Mouse (Mus musculus): Measurements from ENCODE around the gene Ppp1r15a. TPM values are rescaled to one million over a fixed set of nuclear protein-coding genes. Genes with fewer than 3 reads are reported as not detected.
"Not testable (repeated sequence)": the region's sequence is repeated elsewhere in the genome, so short reads cannot be mapped to it uniquely, and the experiment has no call there.

The Ppp1r15a gene
- polyA plus RNA-seq, 1 experiment from 2014 or later = 12.7 TPM

GRCm38 (mm10) chr7:45487861-45488292, 38.2 kb downstream of the Ppp1r15a start:
- ATAC-seq (ENCODE audit: insufficient number of reproducible peaks, insufficient read depth, low FRiP score, low read depth) = 0 out of 2 replicates have a peak, but pooled peaks have one; percentile 19
- Histone ChIP-seq H3K9ac (replicated peaks; ENCODE audit: low read depth, low read length) (no peak overlapping the region), H3K9me3 (ENCODE audit: control insufficient read depth, low read depth, low read length) (no peaks in the 10 kb centered on the region), H3K27me3 (ENCODE audit: control insufficient read depth, insufficient read depth, low read length) (no peaks in the 10 kb centered on the region), H3K4me1 (ENCODE audit: control insufficient read depth, insufficient read depth, low read length) (peaks cover 11% of the 10 kb centered on the region; the same call in 1 of the 2 replicates), H3K4me3 (ENCODE audit: low read depth, low read length) (peak overlapping the region; percentile 38), H3K4me2 (replicated peaks; ENCODE audit: low read depth, low read length) (peak overlapping the region; percentile 58), H3K36me3 (ENCODE audit: control insufficient read depth, insufficient read depth, low read length) (peaks cover 8% of the 10 kb centered on the region), H3K27ac (ENCODE audit: low read length) (no peak overlapping the region)
- WGBS = 43% methylated on average over 11 of the region's 11 CpGs

GRCm38 (mm10) chr7:45486761-45487415, 39.2 kb downstream of the Ppp1r15a start, which contains the start of gene Gm45808:
Gene Gm45808 (minus strand): TSS chr7:45486811.
- Histone ChIP-seq H3K9me3 (ENCODE audit: control insufficient read depth, low read depth, low read length) (no peaks in the 10 kb centered on the region), H3K27me3 (ENCODE audit: control insufficient read depth, insufficient read depth, low read length) (no peaks in the 10 kb centered on the region), H3K9ac (replicated peaks; ENCODE audit: low read depth, low read length) (no peak within 1 kb of the TSS), H3K36me3 (ENCODE audit: control insufficient read depth, insufficient read depth, low read length) (no peaks in the 10 kb centered on the region), H3K4me3 (ENCODE audit: low read depth, low read length) (no peak within 1 kb of the TSS), H3K4me2 (replicated peaks; ENCODE audit: low read depth, low read length) (no peak within 1 kb of the TSS), H3K4me1 (ENCODE audit: control insufficient read depth, insufficient read depth, low read length) (peaks cover 11% of the 10 kb centered on the region; the same call in 1 of the 2 replicates), H3K27ac (ENCODE audit: low read length) (no peak within 1 kb of the TSS)
- ATAC-seq (ENCODE audit: insufficient number of reproducible peaks, insufficient read depth, low FRiP score, low read depth) = no peak
- 85% methylated on average over 12 of the region's 12 CpGs for WGBS

- Histone ChIP-seq H3K4me2 (replicated peaks; ENCODE audit: low read depth, low read length) (no peak overlapping the region), H3K9ac (replicated peaks; ENCODE audit: low read depth, low read length) (no peak overlapping the region), H3K4me1 (ENCODE audit: control insufficient read depth, insufficient read depth, low read length) (peaks cover 9% of the 10 kb centered on the region; the same call in 1 of the 2 replicates), H3K36me3 (ENCODE audit: control insufficient read depth, insufficient read depth, low read length) (no peaks in the 10 kb centered on the region), H3K4me3 (ENCODE audit: low read depth, low read length) (no peak overlapping the region), H3K27ac (ENCODE audit: low read length) (no peak overlapping the region), H3K27me3 (ENCODE audit: control insufficient read depth, insufficient read depth, low read length) (no peaks in the 10 kb centered on the region), H3K9me3 (ENCODE audit: control insufficient read depth, low read depth, low read length) (no peaks in the 10 kb centered on the region)
- 59% methylated on average over 7 of the region's 7 CpGs for WGBS
- no peak for ATAC-seq (ENCODE audit: insufficient number of reproducible peaks, insufficient read depth, low FRiP score, low read depth)
These were observed 39.9 kb downstream of the Ppp1r15a start for GRCm38 (mm10) chr7:45486158-45486557.

GRCm38 (mm10) chr7:45484985-45485384, 41.1 kb downstream of the Ppp1r15a start:
- H3K27me3 ChIP-seq (ENCODE audit: control insufficient read depth, insufficient read depth, low read length); H3K27ac ChIP-seq (ENCODE audit: low read length); H3K4me2 ChIP-seq (replicated peaks; ENCODE audit: low read depth, low read length); H3K9ac ChIP-seq (replicated peaks; ENCODE audit: low read depth, low read length); H3K9me3 ChIP-seq (ENCODE audit: control insufficient read depth, low read depth, low read length); ATAC-seq (ENCODE audit: insufficient number of reproducible peaks, insufficient read depth, low FRiP score, low read depth); H3K36me3 ChIP-seq (ENCODE audit: control insufficient read depth, insufficient read depth, low read length); H3K4me3 ChIP-seq (ENCODE audit: low read depth, low read length); H3K4me1 ChIP-seq (ENCODE audit: control insufficient read depth, insufficient read depth, low read length): not testable (repeated sequence)
- 90% methylated on average over 5 of the region's 5 CpGs for WGBS

- no peaks in the 10 kb centered on the region for H3K4me1 ChIP-seq (ENCODE audit: control insufficient read depth, insufficient read depth, low read length)
- H3K4me2 ChIP-seq (replicated peaks; ENCODE audit: low read depth, low read length) = no peak overlapping the region
- H3K9ac ChIP-seq (replicated peaks; ENCODE audit: low read depth, low read length) = no peak overlapping the region
- no peak overlapping the region for H3K4me3 ChIP-seq (ENCODE audit: low read depth, low read length)
- no peaks in the 10 kb centered on the region for H3K36me3 ChIP-seq (ENCODE audit: control insufficient read depth, insufficient read depth, low read length)
- H3K27ac ChIP-seq (ENCODE audit: low read length) = no peak overlapping the region
- no peaks in the 10 kb centered on the region for H3K27me3 ChIP-seq (ENCODE audit: control insufficient read depth, insufficient read depth, low read length)
- ATAC-seq (ENCODE audit: insufficient number of reproducible peaks, insufficient read depth, low FRiP score, low read depth) = no peak
- 71% methylated on average over 1 of the region's 1 CpGs for WGBS
- H3K9me3 ChIP-seq (ENCODE audit: control insufficient read depth, low read depth, low read length) = no peaks in the 10 kb centered on the region
These were observed 43.9 kb downstream of the Ppp1r15a start for GRCm38 (mm10) chr7:45482166-45482565.

- no peaks in the 10 kb centered on the region for H3K9me3 ChIP-seq (ENCODE audit: control insufficient read depth, low read depth, low read length)
- peak; percentile 71; the same call in 1 of the 2 replicates for ATAC-seq (ENCODE audit: insufficient number of reproducible peaks, insufficient read depth, low FRiP score, low read depth)
- no peak within 1 kb of the TSS for H3K4me2 ChIP-seq (replicated peaks; ENCODE audit: low read depth, low read length)
- H3K27ac ChIP-seq (ENCODE audit: low read length) = no peak within 1 kb of the TSS
- no peak within 1 kb of the TSS for H3K4me3 ChIP-seq (ENCODE audit: low read depth, low read length)
- 46% methylated on average over 15 of the region's 15 CpGs for WGBS
- H3K4me1 ChIP-seq (ENCODE audit: control insufficient read depth, insufficient read depth, low read length) = no peaks in the 10 kb centered on the region
- no peaks in the 10 kb centered on the region for H3K36me3 ChIP-seq (ENCODE audit: control insufficient read depth, insufficient read depth, low read length)
- H3K27me3 ChIP-seq (ENCODE audit: control insufficient read depth, insufficient read depth, low read length) = no peaks in the 10 kb centered on the region
- no peak within 1 kb of the TSS for H3K9ac ChIP-seq (replicated peaks; ENCODE audit: low read depth, low read length)
These were observed 44.6 kb downstream of the Ppp1r15a start, which contains the start of gene Tulp2 for GRCm38 (mm10) chr7:45481374-45481927. Gene Tulp2 (plus strand): TSS chr7:45481877.

GRCm38 (mm10) chr7:45480310-45480709, 45.8 kb downstream of the Ppp1r15a start:
- H3K36me3 ChIP-seq (ENCODE audit: control insufficient read depth, insufficient read depth, low read length); H3K9ac ChIP-seq (replicated peaks; ENCODE audit: low read depth, low read length); H3K4me3 ChIP-seq (ENCODE audit: low read depth, low read length); H3K27me3 ChIP-seq (ENCODE audit: control insufficient read depth, insufficient read depth, low read length); ATAC-seq (ENCODE audit: insufficient number of reproducible peaks, insufficient read depth, low FRiP score, low read depth); H3K27ac ChIP-seq (ENCODE audit: low read length); H3K4me1 ChIP-seq (ENCODE audit: control insufficient read depth, insufficient read depth, low read length); H3K4me2 ChIP-seq (replicated peaks; ENCODE audit: low read depth, low read length); H3K9me3 ChIP-seq (ENCODE audit: control insufficient read depth, low read depth, low read length): not testable (repeated sequence)
- 71% methylated on average over 3 of the region's 4 CpGs for WGBS

- Histone ChIP-seq H3K27ac (ENCODE audit: low read length) (no peak overlapping the region), H3K4me3 (ENCODE audit: low read depth, low read length) (no peak overlapping the region), H3K9ac (replicated peaks; ENCODE audit: low read depth, low read length) (no peak overlapping the region), H3K4me2 (replicated peaks; ENCODE audit: low read depth, low read length) (no peak overlapping the region), H3K27me3 (ENCODE audit: control insufficient read depth, insufficient read depth, low read length) (no peaks in the 10 kb centered on the region), H3K4me1 (ENCODE audit: control insufficient read depth, insufficient read depth, low read length) (no peaks in the 10 kb centered on the region), H3K36me3 (ENCODE audit: control insufficient read depth, insufficient read depth, low read length) (no peaks in the 10 kb centered on the region), H3K9me3 (ENCODE audit: control insufficient read depth, low read depth, low read length) (no peaks in the 10 kb centered on the region)
- no peak for ATAC-seq (ENCODE audit: insufficient number of reproducible peaks, insufficient read depth, low FRiP score, low read depth)
- 95% methylated on average over 7 of the region's 7 CpGs for WGBS
These were observed 47.3 kb downstream of the Ppp1r15a start for GRCm38 (mm10) chr7:45478774-45479173.

Measured in stomach, embryonic 14.5 days (tissue).